Mouse (Mus musculus) liver, embryonic 12.5 days (tissue): ENCODE data around the gene Ssx2ip. TPM values are rescaled to one million over a fixed set of nuclear protein-coding genes. Genes with fewer than 3 reads are reported as not detected.

Experiments
- ATAC-seq: fragments of 200-750 bp; cut with Nextera tagmentation; 2 replicates; pipeline ENCODE4 v1.8.0; 2017; ENCODE audit warnings: moderate number of reproducible peaks, mild to moderate bottlenecking, moderate library complexity
- H3K27ac ChIP-seq: fragments of 300-500 bp; sonication (generic); 2 replicates; pipeline ENCODE4 v1.5.1; 2016; ENCODE audit warnings: mild to moderate bottlenecking
- H3K27me3 ChIP-seq: fragments of 300-500 bp; sonication (generic); replicated peaks from 2 replicates; pipeline ENCODE4 v1.6.1; 2016; ENCODE audit warnings: mild to moderate bottlenecking, moderate library complexity
- H3K36me3 ChIP-seq: fragments of 300-500 bp; sonication (generic); 2 replicates; pipeline ENCODE4 v1.6.1; 2016; ENCODE audit warnings: mild to moderate bottlenecking, moderate library complexity
- H3K4me1 ChIP-seq: fragments of 300-500 bp; sonication (generic); 2 replicates; pipeline ENCODE4 v1.6.1; 2016
- H3K4me2 ChIP-seq: fragments of 300-500 bp; sonication (generic); 2 replicates; pipeline ENCODE4 v1.6.1; 2016; ENCODE audit warnings: mild to moderate bottlenecking, moderate library complexity
- H3K4me3 ChIP-seq: fragments of 300-500 bp; sonication (generic); 2 replicates; pipeline ENCODE4 v1.5.1; 2016; ENCODE audit warnings: mild to moderate bottlenecking, moderate library complexity
- H3K9ac ChIP-seq: fragments of 300-500 bp; sonication (generic); 2 replicates; pipeline ENCODE4 v1.6.1; 2016; ENCODE audit warnings: mild to moderate bottlenecking, moderate library complexity
- H3K9me3 ChIP-seq: fragments of 300-500 bp; sonication (generic); replicated peaks from 2 replicates; pipeline ENCODE4 v1.6.1; 2016; ENCODE audit warnings: mild to moderate bottlenecking, moderate library complexity
- WGBS: fragments of 180-500 bp; shearing (Covaris S2); methylation state at CpG from one replicate; pipeline ENCODE4 v1.1.7; 2016; ENCODE audit not compliant: insufficient replicate concordance; 5-methylcytosine and 5-hydroxymethylcytosine counted together
- polyA plus RNA-seq: library from polyadenylated mRNA; unstranded; fragments of >200 nt; fragmentation: Nextera tagmentation; extraction: Ambion mirVana; gene quantifications from 2 replicates; pipeline ENCODE4 v1.2.1, GENCODE M21; 2016

Gene Ssx2ip
- polyA plus RNA-seq, 1 experiment from 2014 or later, result 157 TPM

GRCm38 (mm10) chr3:146440422-146440821, 36.0 kb downstream of the Ssx2ip start:
- peaks cover 95% of the 10 kb centered on the region for H3K36me3 ChIP-seq
- no peaks in the 10 kb centered on the region for H3K9me3 ChIP-seq
- no peak for ATAC-seq
- WGBS, result 91% methylated on average over 7 of the region's 7 CpGs
- H3K4me2 ChIP-seq, result no peak overlapping the region
- H3K4me3 ChIP-seq, result no peak overlapping the region
- no peaks in the 10 kb centered on the region for H3K27me3 ChIP-seq
- no peak overlapping the region for H3K27ac ChIP-seq
- H3K4me1 ChIP-seq, result no peaks in the 10 kb centered on the region
- no peak overlapping the region for H3K9ac ChIP-seq

GRCm38 (mm10) chr3:146442484-146442883, 38.0 kb downstream of the Ssx2ip start:
- Histone ChIP-seq H3K4me3 (no peak overlapping the region), H3K27ac (no peak overlapping the region), H3K36me3 (peaks cover 83% of the 10 kb centered on the region), H3K9me3 (no peaks in the 10 kb centered on the region; the same call in 1 of the 2 replicates), H3K4me2 (no peak overlapping the region), H3K9ac (no peak overlapping the region), H3K27me3 (no peaks in the 10 kb centered on the region), H3K4me1 (no peaks in the 10 kb centered on the region)
- ATAC-seq, result no peak
- 89% methylated on average over 7 of the region's 7 CpGs for WGBS

- peaks cover 79% of the 10 kb centered on the region for H3K36me3 ChIP-seq
- no peaks in the 10 kb centered on the region for H3K27me3 ChIP-seq
- no peak overlapping the region for H3K4me3 ChIP-seq
- H3K9me3 ChIP-seq, result no peaks in the 10 kb centered on the region; the same call in 1 of the 2 replicates
- H3K4me1 ChIP-seq, result peaks cover 1% of the 10 kb centered on the region; the same call in 1 of the 2 replicates
- H3K27ac ChIP-seq, result no peak overlapping the region
- no peak overlapping the region for H3K9ac ChIP-seq
- H3K4me2 ChIP-seq, result no peak overlapping the region
- WGBS, result 91% methylated on average over 8 of the region's 8 CpGs
- ATAC-seq, result no peak
Measured at GRCm38 (mm10) chr3:146442936-146443335, 38.5 kb downstream of the Ssx2ip start.

GRCm38 (mm10) chr3:146443380-146443779, 38.9 kb downstream of the Ssx2ip start:
- Histone ChIP-seq H3K27me3 (no peaks in the 10 kb centered on the region), H3K4me2 (no peak overlapping the region)
- WGBS, result 87% methylated on average over 7 of the region's 7 CpGs

GRCm38 (mm10) chr3:146444880-146445279, 40.4 kb downstream of the Ssx2ip start:
- Histone ChIP-seq H3K27me3 (no peaks in the 10 kb centered on the region), H3K36me3 (peaks cover 60% of the 10 kb centered on the region), H3K4me1 (peaks cover 14% of the 10 kb centered on the region), H3K9ac (no peak overlapping the region), H3K27ac (no peak overlapping the region), H3K9me3 (no peaks in the 10 kb centered on the region; the same call in 1 of the 2 replicates), H3K4me3 (no peak overlapping the region), H3K4me2 (no peak overlapping the region)
- 72% methylated on average over 7 of the region's 7 CpGs for WGBS
- no peak for ATAC-seq

More at GRCm38 (mm10) chr3:146443380-146443779, 38.9 kb downstream of the Ssx2ip start:
- no peak overlapping the region for H3K9ac ChIP-seq
- no peak overlapping the region for H3K4me3 ChIP-seq
- no peak overlapping the region for H3K27ac ChIP-seq
- H3K4me1 ChIP-seq, result peaks cover 6% of the 10 kb centered on the region; the same call in 1 of the 2 replicates
- H3K36me3 ChIP-seq, result peaks cover 74% of the 10 kb centered on the region
- ATAC-seq, result no peak
- H3K9me3 ChIP-seq, result no peaks in the 10 kb centered on the region; the same call in 1 of the 2 replicates

GRCm38 (mm10) chr3:146447156-146447555, 42.7 kb downstream of the Ssx2ip start:
- ATAC-seq, result no peak
- peaks cover 38% of the 10 kb centered on the region for H3K36me3 ChIP-seq
- 89% methylated on average over 5 of the region's 5 CpGs for WGBS

GRCm38 (mm10) chr3:146447598-146447997, 43.2 kb downstream of the Ssx2ip start:
- Histone ChIP-seq H3K4me2 (no peak overlapping the region), H3K9me3 (no peaks in the 10 kb centered on the region; the same call in 1 of the 2 replicates), H3K27me3 (no peaks in the 10 kb centered on the region), H3K36me3 (peaks cover 34% of the 10 kb centered on the region), H3K4me1 (peaks cover 32% of the 10 kb centered on the region), H3K4me3 (no peak overlapping the region), H3K9ac (no peak overlapping the region), H3K27ac (no peak overlapping the region)
- 85% methylated on average over 3 of the region's 3 CpGs for WGBS
- ATAC-seq, result no peak

More at GRCm38 (mm10) chr3:146447156-146447555, 42.7 kb downstream of the Ssx2ip start:
- no peaks in the 10 kb centered on the region for H3K27me3 ChIP-seq
- H3K4me2 ChIP-seq, result no peak overlapping the region
- no peak overlapping the region for H3K9ac ChIP-seq
- H3K4me1 ChIP-seq, result peaks cover 32% of the 10 kb centered on the region
- H3K9me3 ChIP-seq, result no peaks in the 10 kb centered on the region; the same call in 1 of the 2 replicates
- H3K4me3 ChIP-seq, result no peak overlapping the region
- no peak overlapping the region for H3K27ac ChIP-seq

- H3K4me3 ChIP-seq, result no peak overlapping the region
- no peaks in the 10 kb centered on the region for H3K27me3 ChIP-seq
- peaks cover 26% of the 10 kb centered on the region for H3K36me3 ChIP-seq
- H3K27ac ChIP-seq, result no peak overlapping the region
- H3K9ac ChIP-seq, result no peak overlapping the region
- H3K4me1 ChIP-seq, result peaks cover 32% of the 10 kb centered on the region
- no peaks in the 10 kb centered on the region; the same call in 1 of the 2 replicates for H3K9me3 ChIP-seq
- no peak overlapping the region for H3K4me2 ChIP-seq
- 57% methylated on average over 10 of the region's 10 CpGs for WGBS
- no peak for ATAC-seq
Measured at GRCm38 (mm10) chr3:146448372-146448771, 43.9 kb downstream of the Ssx2ip start.

- H3K9ac ChIP-seq, result no peak overlapping the region
- 61% methylated on average over 6 of the region's 6 CpGs for WGBS
- peaks cover 20% of the 10 kb centered on the region for H3K36me3 ChIP-seq
- no peak for ATAC-seq
- H3K4me2 ChIP-seq, result no peak overlapping the region
- H3K9me3 ChIP-seq, result no peaks in the 10 kb centered on the region; the same call in 1 of the 2 replicates
- peaks cover 32% of the 10 kb centered on the region for H3K4me1 ChIP-seq
- H3K4me3 ChIP-seq, result no peak overlapping the region
- H3K27ac ChIP-seq, result no peak overlapping the region
- H3K27me3 ChIP-seq, result no peaks in the 10 kb centered on the region
Measured at GRCm38 (mm10) chr3:146448969-146449368, 44.5 kb downstream of the Ssx2ip start.

GRCm38 (mm10) chr3:146449745-146450250, 45.4 kb downstream of the Ssx2ip start, which contains the start of gene Ctbs:
Ctbs (plus strand) TSS chr3:146449795.
- Histone ChIP-seq H3K27ac (peak within 1 kb of the TSS; percentile 78), H3K4me2 (peak within 1 kb of the TSS; percentile 80), H3K9ac (peak within 1 kb of the TSS; percentile 80), H3K36me3 (peaks cover 15% of the 10 kb centered on the region), H3K4me3 (peak within 1 kb of the TSS; percentile 69), H3K4me1 (peaks cover 32% of the 10 kb centered on the region), H3K27me3 (no peaks in the 10 kb centered on the region), H3K9me3 (no peaks in the 10 kb centered on the region; the same call in 1 of the 2 replicates)
- no peak for ATAC-seq
- WGBS, result 43% methylated on average over 9 of the region's 9 CpGs

- Histone ChIP-seq H3K9me3 (no peaks in the 10 kb centered on the region; the same call in 1 of the 2 replicates), H3K27me3 (no peaks in the 10 kb centered on the region), H3K36me3 (peaks cover 12% of the 10 kb centered on the region), H3K4me3 (peak overlapping the region; percentile 69), H3K27ac (peak overlapping the region; percentile 78), H3K4me1 (peaks cover 33% of the 10 kb centered on the region), H3K9ac (peak overlapping the region; percentile 80), H3K4me2 (peak overlapping the region; percentile 80)
- under 1% methylated on average over 29 of the region's 29 CpGs for WGBS
- ATAC-seq, result peak; percentile 99
Measured at GRCm38 (mm10) chr3:146450371-146450841, 46.0 kb downstream of the Ssx2ip start.

- H3K27ac ChIP-seq, result no peak overlapping the region
- H3K9ac ChIP-seq, result no peak overlapping the region; the same call in 1 of the 2 replicates
- WGBS, result 80% methylated on average over 5 of the region's 5 CpGs
- H3K27me3 ChIP-seq, result no peaks in the 10 kb centered on the region
- peaks cover 35% of the 10 kb centered on the region for H3K4me1 ChIP-seq
- H3K4me3 ChIP-seq, result no peak overlapping the region
- no peak for ATAC-seq
- no peaks in the 10 kb centered on the region for H3K9me3 ChIP-seq
- peak overlapping the region; percentile 80 for H3K4me2 ChIP-seq
- peaks cover 7% of the 10 kb centered on the region for H3K36me3 ChIP-seq
Measured at GRCm38 (mm10) chr3:146451375-146451774, 46.9 kb downstream of the Ssx2ip start.
